Mouse (Mus musculus) ovary, adult 18-20 months (tissue): ENCODE measurements around the gene Cct6b.

ENCODE experiments used
- DNase-seq: peaks from one replicate; pipeline ENCODE4 v3.0.0; 2022; ENCODE audit warnings: low spot score, mixed read lengths

Cct6b gene

DNA sequence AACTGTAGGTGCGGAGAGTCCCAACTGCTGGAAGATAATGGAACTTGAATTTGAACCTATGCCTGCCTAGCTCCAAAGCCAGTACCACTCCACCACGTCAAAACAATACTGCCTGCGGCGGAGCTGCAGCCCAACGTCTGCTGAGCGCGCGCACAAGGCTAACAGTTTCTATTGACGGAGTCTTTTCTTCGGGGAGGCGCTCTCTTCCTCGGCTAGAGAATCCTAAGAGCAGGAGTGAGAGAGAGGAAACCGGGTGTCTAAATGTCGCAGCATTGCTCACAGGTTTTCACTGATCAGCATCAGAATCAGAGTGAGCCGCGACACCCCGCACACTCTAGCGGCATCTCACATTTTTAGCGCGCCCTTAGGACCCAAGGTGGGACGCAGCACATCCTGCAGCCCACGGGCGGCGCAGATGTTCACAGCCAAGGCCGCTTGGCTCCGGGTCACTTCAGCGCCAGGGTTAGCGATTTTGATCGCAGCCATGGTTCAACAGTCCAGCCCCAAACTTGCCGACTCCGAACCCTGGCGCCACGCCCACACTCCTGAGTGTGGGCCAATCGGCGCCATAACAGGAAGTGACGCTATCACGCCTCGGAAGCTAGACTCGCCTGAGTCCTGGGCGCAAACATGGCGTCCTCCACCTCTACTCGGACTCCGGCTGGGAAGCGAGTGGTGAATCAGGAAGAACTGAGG lies at the start of gene Cct6b, which contains the start of gene Zfp830:
Gene Cct6b (minus strand): TSS at position 580 of the 696 bp plus-strand sequence.
Gene Zfp830 (plus strand): TSS at position 604 of the 696 bp plus-strand sequence.
- peak; percentile 87 for DNase-seq

DNA sequence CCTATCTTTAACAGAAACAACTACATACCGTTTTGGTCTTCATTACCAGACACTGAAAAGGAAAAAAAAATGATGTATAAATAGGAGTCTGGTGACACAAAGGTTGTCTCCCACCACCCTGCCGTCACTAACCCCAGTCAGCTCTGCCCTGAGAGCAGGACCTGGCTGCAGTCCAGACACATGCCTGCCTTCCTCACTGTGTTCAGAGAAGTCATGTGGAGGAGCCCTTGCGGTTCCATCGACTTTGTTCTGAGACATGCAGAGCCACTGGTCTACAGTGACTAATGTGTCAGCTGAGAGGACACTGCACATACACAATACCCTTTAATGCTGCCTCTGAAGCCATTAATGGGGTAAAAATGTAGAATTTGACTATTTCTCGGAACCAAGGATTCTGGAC lies 44.4 kb upstream of the Cct6b start:
- no peak for DNase-seq

DNA sequence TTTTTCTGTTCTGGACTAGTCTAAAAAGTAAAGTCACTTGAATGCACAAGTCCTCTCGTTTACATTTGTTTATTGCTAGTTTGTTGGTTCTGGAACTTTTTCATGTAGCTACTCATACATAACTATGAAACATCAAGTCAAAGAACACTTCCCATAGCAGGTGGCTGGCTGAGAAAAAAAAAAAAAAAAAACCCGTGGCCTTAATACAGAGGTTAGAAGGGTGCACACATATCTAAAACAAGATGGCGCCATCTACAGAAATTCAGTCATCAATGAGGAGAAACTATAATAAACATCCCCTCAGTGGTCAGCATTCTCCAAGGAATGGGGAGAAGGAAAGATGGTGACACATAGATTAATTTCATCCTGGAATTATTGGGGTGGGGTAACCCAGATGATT lies 43.2 kb upstream of the Cct6b start:
- no peak for DNase-seq

DNA sequence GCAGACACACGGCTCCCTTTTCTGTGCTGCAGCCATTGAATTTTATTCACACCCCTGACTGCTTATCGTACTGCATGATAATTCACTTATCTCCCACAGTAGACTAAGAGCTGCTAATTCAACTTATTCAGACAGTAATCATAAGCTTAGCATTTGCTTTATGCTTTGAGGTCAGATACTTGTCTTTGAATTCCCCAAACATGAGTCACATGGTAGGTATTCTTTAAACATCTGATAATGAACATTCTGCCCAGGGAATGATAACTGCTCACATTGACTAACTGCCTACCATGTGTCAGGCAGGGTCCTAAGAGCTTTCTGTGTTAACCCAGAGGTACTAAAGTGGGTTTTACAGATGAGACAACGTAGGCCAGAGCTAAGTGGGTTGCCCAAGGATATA lies 42.5 kb upstream of the Cct6b start:
- DNase-seq, result no peak

DNA sequence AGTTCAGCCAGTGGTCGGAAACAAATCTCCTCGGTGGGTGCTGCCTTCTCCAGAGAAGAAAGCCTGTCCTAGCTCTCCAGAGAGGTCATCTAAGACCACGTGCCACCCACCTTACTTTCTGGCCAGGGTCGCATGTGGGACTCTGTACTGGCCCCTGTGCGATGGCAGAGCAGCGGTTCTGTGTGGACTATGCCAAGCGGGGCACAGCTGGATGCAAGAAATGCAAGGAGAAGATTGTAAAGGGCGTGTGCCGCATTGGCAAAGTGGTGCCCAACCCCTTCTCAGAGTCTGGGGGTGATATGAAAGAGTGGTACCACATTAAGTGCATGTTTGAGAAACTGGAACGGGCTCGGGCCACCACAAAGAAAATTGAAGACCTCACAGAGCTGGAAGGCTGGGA lies 19.3 kb upstream of the Cct6b start:
- no peak for DNase-seq

DNA sequence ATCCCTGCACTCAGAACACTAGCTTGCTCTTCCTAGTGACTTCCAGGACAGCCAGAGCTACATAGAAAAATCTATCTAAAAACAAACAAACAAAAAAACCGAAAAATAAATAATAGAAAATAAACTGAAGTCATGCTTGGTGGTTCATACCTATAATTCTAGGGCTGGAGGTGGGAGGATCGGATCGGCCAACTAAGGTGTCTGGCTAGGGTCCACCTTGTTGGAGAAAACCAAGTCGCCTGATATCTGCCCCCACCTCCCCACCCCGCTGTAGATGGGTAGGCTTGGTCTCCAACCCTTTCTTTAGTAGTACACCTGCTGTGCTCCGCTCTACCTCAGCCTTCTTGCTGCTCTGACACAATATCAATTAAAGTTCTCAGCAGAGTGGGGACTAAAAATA lies 18.1 kb upstream of the Cct6b start:
- DNase-seq, result no peak

DNA sequence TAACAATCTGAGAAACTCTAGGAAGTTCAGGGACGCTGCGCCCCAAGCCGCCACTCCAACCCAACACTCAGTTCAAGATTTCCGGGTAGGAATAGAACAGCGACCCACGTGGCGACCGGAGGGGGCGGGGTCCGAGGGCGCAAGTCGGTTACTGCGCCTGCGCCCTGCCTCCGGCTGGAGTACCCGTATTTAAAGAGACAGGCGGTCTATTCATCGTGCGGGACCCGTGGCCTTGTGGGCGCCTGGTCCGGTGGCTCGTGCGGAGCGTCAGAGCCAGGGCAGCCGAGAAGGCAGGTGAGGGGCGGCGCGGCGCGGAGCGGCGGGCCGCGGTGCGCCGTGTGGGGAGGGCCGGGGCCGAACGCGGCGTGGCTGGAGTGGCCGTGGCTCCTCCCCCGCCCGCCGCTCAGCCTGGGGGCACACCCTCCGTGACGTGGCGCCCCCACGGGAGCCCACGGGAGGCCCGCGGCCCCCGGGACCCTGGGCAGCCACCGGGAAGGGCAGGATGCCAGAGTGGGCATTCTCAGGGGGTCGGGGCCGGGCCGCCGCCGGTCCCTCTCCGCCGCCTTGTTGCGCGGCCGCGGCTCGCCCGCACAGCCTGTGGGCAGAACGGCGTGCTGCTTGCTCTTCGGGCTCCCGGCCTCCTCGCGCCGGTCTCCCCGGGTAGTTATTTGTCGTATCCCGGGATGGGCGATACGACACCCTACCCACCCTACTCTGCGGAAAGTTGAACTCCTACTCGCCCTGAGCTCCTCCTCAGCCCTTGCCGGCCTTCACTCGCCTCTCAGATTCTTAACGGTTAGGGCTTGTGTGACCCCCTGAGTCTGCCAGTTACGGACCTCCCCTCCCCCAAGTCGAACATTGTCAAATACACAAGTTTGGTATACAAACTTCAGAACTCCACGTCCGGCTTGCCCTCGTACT lies 17.1 kb upstream of the Cct6b start, which contains the start of gene Lig3:
Gene Lig3 (plus strand): TSS at position 126 of the 921 bp plus-strand sequence.
- peak; percentile 88 for DNase-seq

- DNase-seq, result no peak
Measured at GRCm38 (mm10) chr11:82780134-82780533, 16.0 kb upstream of the Cct6b start.

DNA sequence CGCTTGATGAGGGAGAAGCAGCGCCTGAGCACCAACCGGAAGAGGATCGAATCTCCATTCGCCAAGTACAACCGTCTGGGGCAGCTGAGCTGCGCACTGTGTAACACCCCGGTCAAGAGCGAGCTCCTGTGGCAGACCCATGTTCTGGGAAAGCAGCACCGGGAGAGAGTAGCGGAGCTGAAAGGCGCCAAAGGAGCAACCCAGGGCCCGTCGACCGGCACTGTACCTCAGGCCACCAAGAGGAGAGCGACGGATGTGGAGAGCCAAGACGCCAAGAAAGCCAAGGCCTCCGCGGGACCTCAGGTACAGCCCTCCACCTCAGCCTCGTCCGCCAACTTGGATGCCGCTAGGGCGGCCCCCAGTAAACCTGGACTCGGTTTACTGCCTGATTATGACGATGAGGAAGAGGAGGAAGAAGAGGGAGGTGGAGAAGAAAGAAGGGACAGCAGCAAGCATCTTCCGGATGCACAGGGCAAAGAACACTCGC lies 360 bp upstream of the Cct6b start:
- DNase-seq, result no peak

- no peak for DNase-seq
Measured at GRCm38 (mm10) chr11:82763261-82763660, 860 bp downstream of the Cct6b start.

GRCm38 (mm10) chr11:82762286-82762829 lies 1.8 kb downstream of the Cct6b start:
- DNase-seq, result no peak

- no peak for DNase-seq
Measured at GRCm38 (mm10) chr11:82755919-82756318, 8.2 kb downstream of the Cct6b start.

- DNase-seq, result no peak
Measured at GRCm38 (mm10) chr11:82752349-82753115, 11.6 kb downstream of the Cct6b start.

- no peak for DNase-seq
Measured at GRCm38 (mm10) chr11:82746857-82747366, 17.2 kb downstream of the Cct6b start.

DNA sequence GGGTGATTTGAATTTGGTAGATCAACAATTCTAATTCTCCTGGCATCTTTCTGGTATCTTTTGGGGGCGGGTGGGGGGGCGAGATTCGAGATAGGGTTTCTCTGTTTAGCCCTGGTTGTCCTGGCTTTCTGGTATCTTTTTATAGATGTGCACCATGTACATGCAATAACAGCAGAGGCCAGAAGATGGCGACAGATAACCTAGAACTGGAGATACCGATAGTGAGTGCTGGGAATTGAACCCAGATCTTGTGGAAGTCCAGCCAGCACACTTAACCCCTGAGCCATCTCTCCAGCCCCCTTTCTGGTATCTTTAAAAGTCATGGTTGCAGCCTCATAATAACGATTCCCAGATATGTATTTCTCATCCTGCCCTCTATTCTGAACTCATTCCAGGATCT lies 18.0 kb downstream of the Cct6b start:
- DNase-seq, result no peak

DNA sequence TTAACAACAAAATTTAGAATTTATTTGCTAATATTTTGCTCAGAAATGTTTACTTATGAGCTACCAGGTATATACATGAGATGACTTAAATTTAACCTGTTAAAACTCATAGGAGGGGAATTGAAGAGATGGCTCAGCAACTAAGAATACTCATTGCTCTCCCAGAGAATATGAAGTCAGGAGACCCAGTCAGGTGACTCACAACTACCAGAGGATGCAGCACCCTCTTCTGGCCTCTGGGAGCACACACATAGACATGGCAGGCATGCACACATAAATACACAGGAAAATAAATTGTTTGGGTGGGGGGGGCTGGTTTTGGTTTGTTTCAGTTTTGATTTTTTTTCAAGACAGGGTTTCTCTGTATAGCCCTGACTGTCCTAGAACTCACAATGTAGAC lies 25.1 kb downstream of the Cct6b start:
- no peak for DNase-seq

- DNase-seq, result no peak
Measured at GRCm38 (mm10) chr11:82734227-82734626, 29.9 kb downstream of the Cct6b start.

DNA sequence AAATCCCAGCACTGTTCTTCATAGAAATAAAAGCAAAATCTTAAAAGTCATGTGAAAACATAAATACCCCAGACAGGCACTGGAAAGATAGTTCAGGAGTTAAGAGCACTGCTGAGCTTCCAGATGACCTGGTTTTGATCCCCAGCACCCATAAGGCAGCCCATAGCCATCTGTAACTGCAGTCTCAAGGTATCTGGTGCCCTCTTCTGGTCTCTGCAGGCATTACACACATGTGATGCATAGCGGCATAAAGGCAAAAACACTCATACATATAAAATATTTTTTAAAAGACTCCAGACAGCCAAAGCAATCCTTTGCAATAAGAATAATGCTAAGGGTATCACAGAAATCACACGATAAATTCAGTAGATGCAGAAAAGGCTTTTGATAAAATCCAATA lies 37.3 kb downstream of the Cct6b start:
- no peak for DNase-seq

- DNase-seq, result no peak
Measured at GRCm38 (mm10) chr11:82719294-82719693, 44.8 kb downstream of the Cct6b start.

DNA sequence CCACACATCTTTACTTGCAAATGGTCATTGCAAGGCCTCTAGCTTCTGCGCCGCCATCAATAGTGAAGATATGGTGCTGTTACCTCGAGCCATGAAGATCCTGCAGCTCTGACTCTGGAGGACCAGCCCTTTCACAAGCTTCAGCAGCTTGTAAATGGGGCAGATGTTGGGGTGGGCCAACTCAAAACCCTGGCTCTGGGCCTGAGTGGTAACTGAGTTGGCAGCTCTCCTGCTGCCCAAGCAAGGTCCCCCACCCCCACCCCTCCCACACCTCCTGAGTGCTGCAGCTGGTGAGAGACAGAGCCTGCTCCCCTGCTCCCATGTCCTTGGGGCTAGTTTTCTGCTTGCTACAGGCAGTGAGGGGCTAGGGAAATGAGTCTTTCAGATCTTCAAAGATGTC lies 51.4 kb downstream of the Cct6b start:
- no peak for DNase-seq

GRCm38 (mm10) chr11:82708934-82709333 lies 55.2 kb downstream of the Cct6b start:
- DNase-seq, result no peak

DNA sequence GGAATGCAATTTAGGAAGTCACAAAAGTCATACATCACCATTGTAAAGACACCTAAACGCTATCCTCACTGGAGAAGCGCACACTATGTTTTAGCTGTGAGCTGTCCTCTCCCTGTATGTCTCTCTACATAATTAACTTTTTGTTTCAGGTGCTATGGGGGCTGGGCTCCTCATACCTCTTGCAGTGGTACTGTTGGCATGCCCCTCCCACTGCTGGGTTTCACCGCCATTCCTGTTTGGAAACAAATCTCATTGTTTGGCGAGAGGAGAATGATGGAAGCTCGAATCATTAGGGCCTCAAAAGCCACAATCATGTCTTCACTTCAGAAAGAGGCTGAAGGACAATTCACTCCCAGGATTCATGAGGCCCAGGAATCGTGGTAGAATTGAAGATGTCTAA lies 59.0 kb downstream of the Cct6b start:
- DNase-seq, result no peak
